Mouse (Mus musculus) G1E (cell line): ENCODE measurements around the gene Lrrc2.

Experiments
- CTCF ChIP-seq: IDR thresholded peaks from 2 replicates; pipeline ENCODE4 v1.5.1; 2012; ENCODE audit warnings: low read depth, low read length, inconsistent platforms, mixed read lengths
- GATA1 ChIP-seq: IDR thresholded peaks from 2 replicates; pipeline ENCODE4 v1.6.1; 2012; ENCODE audit warnings: borderline replicate concordance, low read length, inconsistent platforms, mixed read lengths
- GATA2 ChIP-seq: IDR thresholded peaks from 2 replicates; pipeline ENCODE4 v1.6.1; 2012; ENCODE audit warnings: low read depth, low read length, inconsistent platforms, borderline replicate concordance
- POLR2AphosphoS5 ChIP-seq: IDR thresholded peaks from 2 replicates; pipeline ENCODE4 v1.6.1; 2012; ENCODE audit warnings: low read depth, low read length, inconsistent platforms; ENCODE audit not compliant: insufficient replicate concordance
- TAL1 ChIP-seq: conservative IDR thresholded peaks from 2 replicates; pipeline ENCODE4 v1.6.1; 2012; ENCODE audit warnings: low read depth, low read length, inconsistent platforms, mixed read lengths

GRCm38 (mm10) chr9:110907838-110908630 lies 43.3 kb upstream of the Lrrc2 start:
- TF ChIP-seq TAL1 (no peak), GATA1 (no peak), POLR2AphosphoS5 (no peak), CTCF (no peak), GATA2 (no peak)
